Mouse (Mus musculus): ENCODE measurements at regions not wholly inside any gene's neighbourhood (a gene's known extent, or its start where the extent isn't known, plus 50 kb on each side); places are given as distances from the start of the nearest gene placed in this dataset.

- Histone ChIP-seq H3K4me2 (ENCODE audit: insufficient read depth, low read depth, poor library complexity, severe bottlenecking) (no peak overlapping the region), H3K9me3 (replicated peaks; ENCODE audit: low read length) (no peaks in the 10 kb centered on the region), H3K9ac (ENCODE audit: insufficient read depth, low read depth) (no peak overlapping the region), H3K79me2 (replicated peaks; ENCODE audit: control insufficient read depth, extremely low read depth, insufficient read depth, poor library complexity, severe bottlenecking) (no peaks in the 10 kb centered on the region), H3K36me3 (replicated peaks in 1 of 2; ENCODE audit: control insufficient read depth in 1 of 2, insufficient read depth in 1 of 2, low read length in 1 of 2) (no peaks in the 10 kb centered on the region), H3K27me3 (replicated peaks) (no peaks in the 10 kb centered on the region), H3K4me1 (ENCODE audit: control insufficient read depth in 1 of 2, insufficient read depth in 2 of 2) (no peaks in the 10 kb centered on the region), H3K4me3 (replicated peaks in 1 of 3; ENCODE audit: low read depth in 2 of 3, low read length in 2 of 3, poor library complexity in 1 of 3) (no peak overlapping the region), H3K27ac (ENCODE audit: insufficient read depth, low read depth) (no peak overlapping the region)
- in situ Hi-C loops (cut with MboI; ENCODE audit: low pct_ligation_motif_present, low pct_unique_long_range_greater_than_20kb, low sequenced_read_pairs) (no loop called here), dilution Hi-C loops (cut with MboI; ENCODE audit: extremely low pct_ligation_motif_present, extremely low pct_unique_long_range_greater_than_20kb, low sequenced_read_pairs) (no loop called here)
- no peak for DNase-seq (ENCODE audit: extremely low read depth)
- TF ChIP-seq GABPA (IDR thresholded peaks at IDR 0.05; ENCODE audit: insufficient replicate concordance, low read depth, low read length) (no peak), BHLHE40 (IDR thresholded peaks at IDR 0.05; ENCODE audit: low read depth, low read length) (no peak), ZC3H11A (IDR thresholded peaks at IDR 0.05; ENCODE audit: low read depth, low read length) (no peak), IRF4 (IDR thresholded peaks at IDR 0.05; ENCODE audit: low read depth, low read length) (no peak), UBTF (IDR thresholded peaks at IDR 0.05; ENCODE audit: low read depth, low read length) (no peak), ZNF384 (IDR thresholded peaks at IDR 0.05; ENCODE audit: low read depth, low read length) (no peak), USF1 (IDR thresholded peaks at IDR 0.05; ENCODE audit: low read depth, low read length) (no peak), MAX (IDR thresholded peaks at IDR 0.05; ENCODE audit: low read length) (no peak), SMC3 (IDR thresholded peaks at IDR 0.05; ENCODE audit: low read depth, low read length) (no peak), MAFK (IDR thresholded peaks at IDR 0.05; ENCODE audit: insufficient replicate concordance, low read length) (no peak), MAZ (IDR thresholded peaks at IDR 0.05; ENCODE audit: low read depth, low read length) (no peak), USF2 (conservative IDR thresholded peaks at IDR 0.05; ENCODE audit: low read depth, low read length) (no peak), ETS1 (conservative IDR thresholded peaks at IDR 0.05; ENCODE audit: low read depth, low read length) (no peak), MXI1 (IDR thresholded peaks at IDR 0.05; ENCODE audit: low read depth, low read length) (no peak), MEF2A (IDR thresholded peaks at IDR 0.05; ENCODE audit: borderline replicate concordance, low read depth, low read length) (no peak), ZMIZ1 (IDR thresholded peaks at IDR 0.05; ENCODE audit: low read depth, low read length) (no peak), MYC (IDR thresholded peaks at IDR 0.05; ENCODE audit: low read depth, low read length) (no peak), ELF1 (IDR thresholded peaks at IDR 0.05; ENCODE audit: low read depth, low read length) (no peak), TBP (conservative IDR thresholded peaks at IDR 0.05; ENCODE audit: low read depth, low read length) (no peak)
Measured at GRCm38 (mm10) chr16:86860828-86861227, 493.2 kb upstream of the N6amt1 start.

DNA sequence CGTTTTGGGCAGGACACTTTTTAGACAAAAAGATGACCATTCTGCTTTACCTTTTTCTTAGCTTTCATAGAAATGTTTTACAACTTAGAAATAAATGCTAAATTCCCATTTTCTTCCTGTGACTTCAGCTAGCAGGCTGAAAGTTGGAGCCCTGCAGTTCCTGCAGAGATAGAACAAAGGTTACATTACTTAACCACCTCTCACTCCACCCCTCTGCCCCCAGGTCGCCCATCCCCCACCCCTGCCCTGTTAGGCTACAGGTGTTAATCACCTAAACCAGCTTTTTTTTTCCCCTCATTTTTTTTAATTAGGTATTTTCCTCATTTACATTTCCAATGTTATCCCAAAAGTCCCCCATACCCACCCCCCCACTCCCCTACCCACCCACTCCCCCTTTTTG, 498.1 kb upstream of the N6amt1 start:
- peaks cover 0 to 8% of the 10 kb centered on the region in 2 experiments; a peak in 1 of 4 replicates for H3K4me1 ChIP-seq (ENCODE audit: control insufficient read depth in 1 of 2, insufficient read depth in 2 of 2)
- H3K36me3 ChIP-seq (replicated peaks in 1 of 2; ENCODE audit: control insufficient read depth in 1 of 2, insufficient read depth in 1 of 2, low read length in 1 of 2) = no peaks in the 10 kb centered on the region
- H3K9me3 ChIP-seq (replicated peaks; ENCODE audit: low read length) = no peaks in the 10 kb centered on the region
- H3K4me2 ChIP-seq (ENCODE audit: insufficient read depth, low read depth, poor library complexity, severe bottlenecking) = no peak overlapping the region
- TF ChIP-seq IRF4 (IDR thresholded peaks at IDR 0.05; ENCODE audit: low read depth, low read length) = no peak
- no peak for TF ChIP-seq ELF1 (IDR thresholded peaks at IDR 0.05; ENCODE audit: low read depth, low read length)
- TF ChIP-seq ZC3H11A (IDR thresholded peaks at IDR 0.05; ENCODE audit: low read depth, low read length) = no peak
- H3K27me3 ChIP-seq (replicated peaks) = no peaks in the 10 kb centered on the region
- dilution Hi-C loops (cut with MboI; ENCODE audit: extremely low pct_ligation_motif_present, extremely low pct_unique_long_range_greater_than_20kb, low sequenced_read_pairs) (no loop called here), in situ Hi-C loops (cut with MboI; ENCODE audit: low pct_ligation_motif_present, low pct_unique_long_range_greater_than_20kb, low sequenced_read_pairs) (no loop called here)
- H3K9ac ChIP-seq (ENCODE audit: insufficient read depth, low read depth) = no peak overlapping the region
- no peak overlapping the region for H3K4me3 ChIP-seq (replicated peaks in 1 of 3; ENCODE audit: low read depth in 2 of 3, low read length in 2 of 3, poor library complexity in 1 of 3)
- H3K27ac ChIP-seq (ENCODE audit: insufficient read depth, low read depth) = no peak overlapping the region
- DNase-seq (ENCODE audit: extremely low read depth) = no peak
- no peaks in the 10 kb centered on the region for H3K79me2 ChIP-seq (replicated peaks; ENCODE audit: control insufficient read depth, extremely low read depth, insufficient read depth, poor library complexity, severe bottlenecking)

Measured in CH12.LX (cell line).